Mouse (Mus musculus): Measurements from ENCODE around the gene 0610010F05Rik. TPM values are rescaled to one million over a fixed set of nuclear protein-coding genes. Genes with fewer than 3 reads are reported as not detected.
A peak's percentile ranks its signal among the peaks of the same experiment; 100 is the strongest.
"Not testable (repeated sequence)": the region's sequence is repeated elsewhere in the genome, so short reads cannot be mapped to it uniquely, and the experiment has no call there.

The 0610010F05Rik gene
- polyA plus RNA-seq, 1 experiment from 2014 or later = 12.4 TPM

GRCm38 (mm10) chr11:23614546-23614945, 18.9 kb downstream of the 0610010F05Rik start:
- Histone ChIP-seq H3K4me1 (replicated peaks; ENCODE audit: control insufficient read depth, insufficient read depth, low read length) (no peaks in the 10 kb centered on the region), H3K9me3 (ENCODE audit: control insufficient read depth) (no peaks in the 10 kb centered on the region), H3K36me3 (ENCODE audit: control insufficient read depth, insufficient read depth) (peaks cover 9% of the 10 kb centered on the region; the same call in 1 of the 2 replicates), H3K4me2 (replicated peaks; ENCODE audit: low read depth) (no peak overlapping the region), H3K4me3 (ENCODE audit: low read depth, low read length) (no peak overlapping the region), H3K27ac (ENCODE audit: low read depth, low read length) (no peak overlapping the region), H3K9ac (ENCODE audit: low read depth, low read length) (no peak overlapping the region), H3K27me3 (replicated peaks; ENCODE audit: control insufficient read depth, insufficient read depth, low read length) (no peaks in the 10 kb centered on the region)
- no peak for ATAC-seq
- WGBS = 86% methylated on average over 5 of the region's 5 CpGs
- TF ChIP-seq CTCF (IDR thresholded peaks at IDR 0.05; ENCODE audit: low read depth) = no peak

GRCm38 (mm10) chr11:23607291-23607690, 26.1 kb downstream of the 0610010F05Rik start:
- H3K4me1 ChIP-seq (replicated peaks; ENCODE audit: control insufficient read depth, insufficient read depth, low read length); H3K4me3 ChIP-seq (ENCODE audit: low read depth, low read length); H3K9me3 ChIP-seq (ENCODE audit: control insufficient read depth); ATAC-seq; H3K9ac ChIP-seq (ENCODE audit: low read depth, low read length); H3K27ac ChIP-seq (ENCODE audit: low read depth, low read length); H3K4me2 ChIP-seq (replicated peaks; ENCODE audit: low read depth); H3K27me3 ChIP-seq (replicated peaks; ENCODE audit: control insufficient read depth, insufficient read depth, low read length): not testable (repeated sequence)
- WGBS = 90% methylated on average over 6 of the region's 6 CpGs
- H3K36me3 ChIP-seq (ENCODE audit: control insufficient read depth, insufficient read depth) = peaks cover 16% of the 10 kb centered on the region; the same call in 1 of the 2 replicates

DNA sequence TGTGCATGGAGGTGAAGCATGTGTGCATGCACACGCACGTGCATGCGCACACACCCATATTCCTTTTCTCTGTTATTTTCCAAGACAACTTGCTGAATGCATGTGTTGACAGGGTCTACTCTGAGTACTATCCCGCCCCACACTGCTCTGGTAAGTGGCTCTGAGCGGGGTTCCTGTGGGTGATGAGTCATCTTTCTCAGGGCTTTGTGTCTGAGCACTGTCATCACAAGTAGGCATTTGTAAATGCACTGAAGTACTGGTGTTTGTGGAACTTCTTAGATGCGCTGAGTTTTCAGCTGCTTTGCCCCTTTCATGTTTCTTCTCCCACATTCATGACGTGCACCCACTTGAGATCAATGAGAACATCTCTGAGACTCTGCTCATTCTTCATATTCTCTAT, 63.3 kb downstream of the 0610010F05Rik start:
- ATAC-seq = no peak
- WGBS = 91% methylated on average over 7 of the region's 7 CpGs
- no peak overlapping the region for H3K4me3 ChIP-seq (ENCODE audit: low read depth, low read length)

GRCm38 (mm10) chr11:23565761-23566160, 67.7 kb downstream of the 0610010F05Rik start:
- no peaks in the 10 kb centered on the region for H3K4me1 ChIP-seq (replicated peaks; ENCODE audit: control insufficient read depth, insufficient read depth, low read length)
- H3K4me2 ChIP-seq (replicated peaks; ENCODE audit: low read depth) = no peak overlapping the region
- H3K4me3 ChIP-seq (ENCODE audit: low read depth, low read length) = no peak overlapping the region
- peak; percentile 51; the same call in 1 of the 2 replicates for ATAC-seq
- H3K9ac ChIP-seq (ENCODE audit: low read depth, low read length) = no peak overlapping the region
- no peak overlapping the region for H3K27ac ChIP-seq (ENCODE audit: low read depth, low read length)
- peak; percentile 91 for TF ChIP-seq CTCF (IDR thresholded peaks at IDR 0.05; ENCODE audit: low read depth)
- 56% methylated on average over 6 of the region's 6 CpGs for WGBS
- peaks cover 4% of the 10 kb centered on the region; the same call in 1 of the 2 replicates for H3K36me3 ChIP-seq (ENCODE audit: control insufficient read depth, insufficient read depth)
- H3K27me3 ChIP-seq (replicated peaks; ENCODE audit: control insufficient read depth, insufficient read depth, low read length) = no peaks in the 10 kb centered on the region
- H3K9me3 ChIP-seq (ENCODE audit: control insufficient read depth) = no peaks in the 10 kb centered on the region

More for the DNA sequence above, 63.3 kb downstream of the 0610010F05Rik start:
- peaks cover 15% of the 10 kb centered on the region for H3K36me3 ChIP-seq (ENCODE audit: control insufficient read depth, insufficient read depth)
- no peak overlapping the region for H3K4me2 ChIP-seq (replicated peaks; ENCODE audit: low read depth)
- no peaks in the 10 kb centered on the region for H3K27me3 ChIP-seq (replicated peaks; ENCODE audit: control insufficient read depth, insufficient read depth, low read length)
- H3K9me3 ChIP-seq (ENCODE audit: control insufficient read depth) = no peaks in the 10 kb centered on the region
- no peak overlapping the region for H3K27ac ChIP-seq (ENCODE audit: low read depth, low read length)
- TF ChIP-seq CTCF (IDR thresholded peaks at IDR 0.05; ENCODE audit: low read depth) = no peak
- no peak overlapping the region for H3K9ac ChIP-seq (ENCODE audit: low read depth, low read length)
- H3K4me1 ChIP-seq (replicated peaks; ENCODE audit: control insufficient read depth, insufficient read depth, low read length) = no peaks in the 10 kb centered on the region

DNA sequence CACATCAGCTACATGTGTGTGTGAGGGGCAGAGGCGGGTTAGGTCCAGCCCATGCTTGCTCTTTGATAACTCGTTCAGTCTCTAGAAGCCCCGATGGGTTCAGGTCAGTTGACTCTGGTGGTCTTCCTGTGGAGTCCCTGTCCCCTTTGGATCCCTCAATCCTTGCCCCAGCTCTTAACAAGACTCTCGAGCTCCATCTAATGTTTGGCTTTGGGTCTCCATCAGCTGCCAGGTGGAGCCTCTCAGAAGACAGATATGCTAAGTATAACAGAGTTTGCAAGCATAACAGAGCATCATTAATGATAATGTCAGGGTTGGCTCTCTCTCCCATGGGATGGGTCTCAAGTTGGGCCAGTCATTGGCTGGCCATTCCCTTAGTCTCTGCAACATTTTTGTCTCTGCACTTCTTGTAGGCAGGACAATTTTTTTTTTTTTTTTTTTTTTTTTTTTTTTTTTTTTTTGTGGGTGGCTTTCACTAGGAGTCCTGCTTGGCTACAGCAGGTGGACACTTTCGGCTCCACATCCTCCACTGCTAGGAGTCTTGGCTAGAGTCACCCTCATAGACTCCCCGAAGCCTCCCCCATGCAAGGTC, 76.3 kb downstream of the 0610010F05Rik start:
- H3K9me3 ChIP-seq (ENCODE audit: control insufficient read depth) = no peaks in the 10 kb centered on the region
- H3K4me2 ChIP-seq (replicated peaks; ENCODE audit: low read depth) = no peak overlapping the region
- H3K4me3 ChIP-seq (ENCODE audit: low read depth, low read length) = no peak overlapping the region
- no peaks in the 10 kb centered on the region for H3K4me1 ChIP-seq (replicated peaks; ENCODE audit: control insufficient read depth, insufficient read depth, low read length)
- no peak for ATAC-seq
- no peaks in the 10 kb centered on the region for H3K27me3 ChIP-seq (replicated peaks; ENCODE audit: control insufficient read depth, insufficient read depth, low read length)
- TF ChIP-seq CTCF (IDR thresholded peaks at IDR 0.05; ENCODE audit: low read depth) = no peak
- H3K36me3 ChIP-seq (ENCODE audit: control insufficient read depth, insufficient read depth) = no peaks in the 10 kb centered on the region
- no peak overlapping the region for H3K9ac ChIP-seq (ENCODE audit: low read depth, low read length)
- H3K27ac ChIP-seq (ENCODE audit: low read depth, low read length) = no peak overlapping the region
- 62% methylated on average over 6 of the region's 6 CpGs for WGBS

- Histone ChIP-seq H3K4me1 (replicated peaks; ENCODE audit: control insufficient read depth, insufficient read depth, low read length) (no peaks in the 10 kb centered on the region), H3K36me3 (ENCODE audit: control insufficient read depth, insufficient read depth) (no peaks in the 10 kb centered on the region), H3K4me3 (ENCODE audit: low read depth, low read length) (no peak overlapping the region), H3K9me3 (ENCODE audit: control insufficient read depth) (no peaks in the 10 kb centered on the region), H3K9ac (ENCODE audit: low read depth, low read length) (no peak overlapping the region), H3K27me3 (replicated peaks; ENCODE audit: control insufficient read depth, insufficient read depth, low read length) (no peaks in the 10 kb centered on the region), H3K4me2 (replicated peaks; ENCODE audit: low read depth) (no peak overlapping the region), H3K27ac (ENCODE audit: low read depth, low read length) (no peak overlapping the region)
- ATAC-seq = no peak
- 87% methylated on average over 2 of the region's 2 CpGs for WGBS
- TF ChIP-seq CTCF (IDR thresholded peaks at IDR 0.05; ENCODE audit: low read depth) = no peak
Observed at GRCm38 (mm10) chr11:23537446-23537845, 96.0 kb downstream of the 0610010F05Rik start.

Measured in intestine, postnatal 0 days (tissue).